Mouse (Mus musculus) brain, embryonic 14.5 days (tissue): ENCODE results near the gene Atp8b4.

ENCODE experiments used
- CTCF ChIP-seq: fragments of 200-500 bp; IDR thresholded peaks from 2 replicates; pipeline ENCODE4 v1.5.1; 2012; ENCODE audit warnings: inconsistent platforms, mild to moderate bottlenecking, moderate library complexity, borderline replicate concordance; ENCODE audit not compliant: insufficient read depth, insufficient read length; ENCODE audit errors: extremely low read depth
- POLR2A ChIP-seq: fragments of 200-500 bp; IDR thresholded peaks from 2 replicates; pipeline ENCODE4 v1.6.1; 2012; ENCODE audit warnings: mild to moderate bottlenecking, inconsistent platforms, borderline replicate concordance; ENCODE audit not compliant: poor library complexity, insufficient read depth, insufficient read length, severe bottlenecking; ENCODE audit errors: extremely low read depth

DNA sequence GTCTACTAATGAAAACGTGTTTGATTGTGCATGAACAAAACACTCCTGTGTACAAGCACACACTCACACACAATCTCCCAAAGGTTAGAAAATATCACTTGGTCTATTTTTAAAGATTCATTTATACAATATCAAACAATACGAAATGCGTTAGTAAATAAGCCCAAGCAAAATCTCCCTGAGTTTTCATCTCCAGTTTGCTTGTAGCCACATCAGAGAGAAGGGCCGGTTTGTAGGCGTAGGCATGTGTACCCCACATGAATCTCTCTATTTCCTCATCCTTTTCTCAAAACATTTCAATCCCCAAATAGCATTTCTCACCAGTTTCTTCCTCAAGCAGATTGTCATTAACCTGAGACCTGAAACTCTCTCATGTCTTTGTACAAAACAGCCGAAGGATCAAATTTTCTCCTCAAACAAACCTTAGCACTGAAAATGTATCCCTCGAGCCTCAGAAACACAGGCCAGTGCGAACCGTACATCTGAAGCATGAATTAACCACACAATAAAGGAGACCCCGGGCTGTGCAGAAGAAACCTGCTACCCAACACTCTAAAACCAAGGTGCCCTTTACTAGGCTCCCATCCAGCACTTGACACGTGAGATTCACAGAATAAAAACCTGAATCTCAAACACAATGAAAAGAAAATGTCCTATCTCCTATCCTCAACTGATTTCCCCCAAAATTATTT lies 1.6 kb downstream of the Atp8b4 start:
- TF ChIP-seq CTCF: no peak
- TF ChIP-seq POLR2A: no peak
